Comparison of ENCODE assay signal across 17 mouse cellular contexts in genomic region chr4:150774289-150774914, GRCm38 (mm10).
DNase-seq lines count a peak whose midpoint lies in the region; ATAC-seq and TF ChIP-seq lines count a peak whose summit lies in the region.
"Had no signal": no experiment of that assay in that cellular context is flagged by ENCODE, and none has a peak within 500 bp of the region (broad histone marks: within the 10 kb centered on the region; RNA-seq: fewer than 3 reads in every experiment).

No protein-coding gene starts in this region.

- no peak overlapping the region for H3K4me3 ChIP-seq in kidney, postnatal 0 days (replicated peaks; ENCODE audit: low read depth, low read length)
- H3K4me3 ChIP-seq in thymus, adult 2 months (ENCODE audit: control insufficient read depth, insufficient read depth, low read length) = no peak overlapping the region
- H3K4me3 ChIP-seq in hindbrain, embryonic 16.5 days (ENCODE audit: low read length) = no peak overlapping the region
- H3K4me3 ChIP-seq: heart, embryonic 13.5 days; hindbrain, embryonic 12.5 days; midbrain, embryonic 15.5 days; neural tube, embryonic 13.5 days had no signal

- no peak for ATAC-seq in kidney, postnatal 0 days (replicated peaks; ENCODE audit: low FRiP score, low read depth)
- no peak for ATAC-seq in hindbrain, embryonic 16.5 days
- ATAC-seq: midbrain, embryonic 15.5 days had no signal

- H3K9ac ChIP-seq in kidney, postnatal 0 days (ENCODE audit: low read depth, low read length) = no peak overlapping the region
- no peak overlapping the region for H3K9ac ChIP-seq in hindbrain, embryonic 16.5 days (ENCODE audit: low read depth, low read length)
- H3K9ac ChIP-seq: heart, embryonic 13.5 days; hindbrain, embryonic 12.5 days; midbrain, embryonic 15.5 days; neural tube, embryonic 13.5 days had no signal

- WGBS in kidney, postnatal 0 days = 72% methylated on average over 7 of the region's 7 CpGs
- WGBS in thymus, adult 2 months = 91% methylated on average over 7 of the region's 7 CpGs
- WGBS in hindbrain, embryonic 16.5 days = 82% methylated on average over 7 of the region's 7 CpGs

- H3K36me3 ChIP-seq in kidney, postnatal 0 days (ENCODE audit: insufficient read depth, low read length) = no peaks in the 10 kb centered on the region
- no peaks in the 10 kb centered on the region for H3K36me3 ChIP-seq in thymus, adult 2 months (ENCODE audit: control insufficient read depth, insufficient read depth, low read length)
- H3K36me3 ChIP-seq in splenic B cell, adult 2 months (ENCODE audit: control insufficient read depth, insufficient read depth, low read length, poor library complexity, severe bottlenecking) = no peaks in the 10 kb centered on the region
- H3K36me3 ChIP-seq in hindbrain, embryonic 16.5 days (ENCODE audit: control insufficient read depth, insufficient read depth, low read length) = no peaks in the 10 kb centered on the region
- H3K36me3 ChIP-seq: heart, embryonic 13.5 days; hindbrain, embryonic 12.5 days; midbrain, embryonic 15.5 days; neural tube, embryonic 13.5 days had no signal

- H3K9me3 ChIP-seq in kidney, postnatal 0 days (replicated peaks; ENCODE audit: low read length) = 0 out of 2 replicates have a peak, but pooled peaks cover 4% of the 10 kb centered on the region
- H3K9me3 ChIP-seq in hindbrain, embryonic 16.5 days (ENCODE audit: control insufficient read depth, low read length) = peaks cover 10% of the 10 kb centered on the region

- DNase-seq in adrenal gland, postnatal 14 days = peak; percentile 37
- no peak for DNase-seq in adrenal gland, postnatal 25 days
- DNase-seq in kidney, postnatal 0 days (ENCODE audit: low spot score) = no peak
- DNase-seq in kidney, adult 8-10 months = no peak
- no peak for DNase-seq in thymus, adult 2 months
- no peak for DNase-seq in thymus, postnatal 36 days
- DNase-seq in splenic B cell, adult 2 months (ENCODE audit: low read depth, low spot score) = peak; percentile 11
- DNase-seq: adrenal gland, adult 2 months; cerebellum, adult 11 months; kidney, postnatal 14 days; layer of hippocampus, postnatal 36 days; thymus, postnatal 14 days had no signal

- no peak for TF ChIP-seq POLR2A in thymus, adult 2 months (IDR thresholded peaks at IDR 0.05; ENCODE audit: control insufficient read depth, extremely low read depth, insufficient read depth, low read length, poor library complexity)

- H3K27me3 ChIP-seq in kidney, postnatal 0 days (ENCODE audit: insufficient read depth, low read length) = no peaks in the 10 kb centered on the region
- H3K27me3 ChIP-seq in thymus, adult 2 months (ENCODE audit: control insufficient read depth, insufficient read depth, low read length) = no peaks in the 10 kb centered on the region
- H3K27me3 ChIP-seq in splenic B cell, adult 2 months (ENCODE audit: control insufficient read depth, insufficient read depth, low read length, poor library complexity, severe bottlenecking) = no peaks in the 10 kb centered on the region
- H3K27me3 ChIP-seq in hindbrain, embryonic 16.5 days (replicated peaks; ENCODE audit: control insufficient read depth, insufficient read depth, low read length) = no peaks in the 10 kb centered on the region
- H3K27me3 ChIP-seq: heart, embryonic 13.5 days; hindbrain, embryonic 12.5 days; midbrain, embryonic 15.5 days; neural tube, embryonic 13.5 days had no signal

- H3K27ac ChIP-seq in kidney, postnatal 0 days = no peak overlapping the region
- H3K27ac ChIP-seq in thymus, adult 2 months (ENCODE audit: control insufficient read depth, insufficient read depth, low read length) = no peak overlapping the region
- no peak overlapping the region for H3K27ac ChIP-seq in hindbrain, embryonic 16.5 days (ENCODE audit: low read depth, low read length)
- H3K27ac ChIP-seq: heart, embryonic 13.5 days; hindbrain, embryonic 12.5 days; midbrain, embryonic 15.5 days; neural tube, embryonic 13.5 days had no signal

- TF ChIP-seq CTCF in kidney, postnatal 0 days (IDR thresholded peaks at IDR 0.05; ENCODE audit: low read depth) = peak; percentile 34
- TF ChIP-seq CTCF in thymus, adult 2 months (IDR thresholded peaks at IDR 0.05; ENCODE audit: borderline replicate concordance, control insufficient read depth, extremely low read depth, insufficient read depth, low read length, poor library complexity) = peak; percentile 51; the same call in 1 of the 2 replicates

- H3K4me1 ChIP-seq in kidney, postnatal 0 days (replicated peaks; ENCODE audit: insufficient read depth, low read length) = peaks cover 7% of the 10 kb centered on the region
- no peaks in the 10 kb centered on the region for H3K4me1 ChIP-seq in thymus, adult 2 months (replicated peaks; ENCODE audit: control insufficient read depth, insufficient read depth, low read length)
- peaks cover 3% of the 10 kb centered on the region; the same call in 1 of the 2 replicates for H3K4me1 ChIP-seq in hindbrain, embryonic 16.5 days (ENCODE audit: control insufficient read depth, insufficient read depth, low read depth, low read length)
- H3K4me1 ChIP-seq: midbrain, embryonic 15.5 days had no signal

- H3K4me2 ChIP-seq in kidney, postnatal 0 days (ENCODE audit: low read length) = no peak overlapping the region
- H3K4me2 ChIP-seq in hindbrain, embryonic 16.5 days (ENCODE audit: low read length) = no peak overlapping the region
- H3K4me2 ChIP-seq: heart, embryonic 13.5 days; hindbrain, embryonic 12.5 days; midbrain, embryonic 15.5 days; neural tube, embryonic 13.5 days had no signal

Comparison
In these comparisons a context has a peak if more than half of its experiments do, and no peak if none do; other contexts are left out.
1. DNase-seq: peak in adrenal gland, postnatal 14 days (single experiment) and splenic B cell, adult 2 months (single experiment); none in adrenal gland, postnatal 25 days (single experiment), kidney, postnatal 0 days (single experiment), kidney, adult 8-10 months (0 of 2), thymus, adult 2 months (single experiment) and thymus, postnatal 36 days (0 of 2).